Mouse (Mus musculus) layer of hippocampus, postnatal 14 days (tissue): ENCODE measurements around the gene Ptgis. TPM values are rescaled to one million over a fixed set of nuclear protein-coding genes. Genes with fewer than 3 reads are reported as not detected.
"Not testable (repeated sequence)": the region's sequence is repeated elsewhere in the genome, so short reads cannot be mapped to it uniquely, and the experiment has no call there.

Experiments
- DNase-seq, 2 experiments: peaks; one replicate each; pipeline ENCODE4 v3.0.0; 2021 to 2022; ENCODE audit warnings: low spot score in 2 of 2, mixed read lengths in 1 of 2
- total RNA-seq, 2 experiments: library from RNA; stranded (reverse); gene quantifications; 2 replicates each; pipeline ENCODE4 v1.2.3; 2021

Gene Ptgis
- total RNA-seq, 2 experiments from 2014 or later = 1.3 to 2.1 TPM

- no peak for DNase-seq
Observed at GRCm38 (mm10) chr2:167233771-167234170, 6.6 kb downstream of the Ptgis start.

GRCm38 (mm10) chr2:167233009-167233335, 7.4 kb downstream of the Ptgis start:
- DNase-seq = no peak

- no peak for DNase-seq
Observed at GRCm38 (mm10) chr2:167232132-167233008, 8.0 kb downstream of the Ptgis start.

GRCm38 (mm10) chr2:167230554-167230953, 9.8 kb downstream of the Ptgis start:
- no peak for DNase-seq

GRCm38 (mm10) chr2:167224937-167225336, 15.5 kb downstream of the Ptgis start:
- DNase-seq = no peak

GRCm38 (mm10) chr2:167224194-167224593, 16.2 kb downstream of the Ptgis start:
- no peak for DNase-seq

GRCm38 (mm10) chr2:167222152-167222551, 18.3 kb downstream of the Ptgis start:
- peak; percentile 65 to 81 for DNase-seq

GRCm38 (mm10) chr2:167221159-167221845, 19.1 kb downstream of the Ptgis start:
- no peak for DNase-seq

GRCm38 (mm10) chr2:167220736-167221135, 19.7 kb downstream of the Ptgis start:
- DNase-seq = no peak

GRCm38 (mm10) chr2:167219154-167219775, 21.1 kb downstream of the Ptgis start:
- peak; percentile 89 to 93 for DNase-seq

- no peak for DNase-seq
Observed at GRCm38 (mm10) chr2:167213666-167214065, 26.7 kb downstream of the Ptgis start.

- no peak for DNase-seq
Observed at GRCm38 (mm10) chr2:167213076-167213475, 27.3 kb downstream of the Ptgis start.

- no peak for DNase-seq
Observed at GRCm38 (mm10) chr2:167212551-167212950, 27.9 kb downstream of the Ptgis start.

- no peak for DNase-seq
Observed at GRCm38 (mm10) chr2:167212089-167212488, 28.3 kb downstream of the Ptgis start.

GRCm38 (mm10) chr2:167209900-167210299, 30.5 kb downstream of the Ptgis start:
- DNase-seq = no peak

- DNase-seq = no peak
Observed at GRCm38 (mm10) chr2:167208984-167209383, 31.4 kb downstream of the Ptgis start.

GRCm38 (mm10) chr2:167205918-167206629, 34.3 kb downstream of the Ptgis start:
- no peak for DNase-seq

- not testable (repeated sequence) for DNase-seq
Observed at GRCm38 (mm10) chr2:167204686-167205085, 35.7 kb downstream of the Ptgis start.

- no peak for DNase-seq
Observed at GRCm38 (mm10) chr2:167203505-167204166, 36.8 kb downstream of the Ptgis start.

- peak; percentile 73 to 78 for DNase-seq
Observed at GRCm38 (mm10) chr2:167201463-167202291, 38.7 kb downstream of the Ptgis start.
